Mouse (Mus musculus) Patski (cell line): Measurements from ENCODE around the gene Wdfy2. TPM values are rescaled to one million over a fixed set of nuclear protein-coding genes. Genes with fewer than 3 reads are reported as not detected.
A peak's percentile ranks its signal among the peaks of the same experiment; 100 is the strongest.
"Not testable (repeated sequence)": the region's sequence is repeated elsewhere in the genome, so short reads cannot be mapped to it uniquely, and the experiment has no call there.

Source experiments
- ATAC-seq: fragments of 100-300 bp; one replicate; pipeline ENCODE4 v1.8.0; 2021
- CTCF ChIA-PET: fragments of 350-600 bp; sonication (Branson Sonifier 250); formaldehyde crosslinking; loops from one replicate; lab custom pipeline; 2022; ENCODE audit warnings: inconsistent platforms; lab: Charles Lee
- POLR2A ChIA-PET: fragments of 350-600 bp; sonication (Branson Sonifier 250); formaldehyde crosslinking; loops from one replicate; lab custom pipeline; 2022; ENCODE audit warnings: antibody characterized with exemption, inconsistent platforms; lab: Charles Lee
- DNase-seq: peaks from one replicate; pipeline ENCODE4 v3.0.0-alpha.2; 2011; ENCODE audit warnings: low read depth, low spot score
- H3K27me3 ChIP-seq: fragments of 371-371 bp; one replicate; pipeline ENCODE4 v1.5.1; 2021
- CTCF ChIP-seq: fragments of 100-300 bp; IDR thresholded peaks from one replicate; pipeline ENCODE4 v1.5.1; 2021
- in situ Hi-C: fragments of 300-500 bp; cut with MboI; formaldehyde crosslinking; loops from 3 replicates; pipeline ENCODE4 v1.11.1; 2018; ENCODE audit warnings: low pct_unique_long_range_greater_than_20kb, mixed read lengths
- polyA plus RNA-seq: library from polyadenylated mRNA; unstranded; gene quantifications from one replicate; pipeline ENCODE4 v1.2.3, GENCODE M21; 2021

The Wdfy2 gene
- polyA plus RNA-seq, 1 experiment from 2014 or later, result 9.4 TPM

DNA sequence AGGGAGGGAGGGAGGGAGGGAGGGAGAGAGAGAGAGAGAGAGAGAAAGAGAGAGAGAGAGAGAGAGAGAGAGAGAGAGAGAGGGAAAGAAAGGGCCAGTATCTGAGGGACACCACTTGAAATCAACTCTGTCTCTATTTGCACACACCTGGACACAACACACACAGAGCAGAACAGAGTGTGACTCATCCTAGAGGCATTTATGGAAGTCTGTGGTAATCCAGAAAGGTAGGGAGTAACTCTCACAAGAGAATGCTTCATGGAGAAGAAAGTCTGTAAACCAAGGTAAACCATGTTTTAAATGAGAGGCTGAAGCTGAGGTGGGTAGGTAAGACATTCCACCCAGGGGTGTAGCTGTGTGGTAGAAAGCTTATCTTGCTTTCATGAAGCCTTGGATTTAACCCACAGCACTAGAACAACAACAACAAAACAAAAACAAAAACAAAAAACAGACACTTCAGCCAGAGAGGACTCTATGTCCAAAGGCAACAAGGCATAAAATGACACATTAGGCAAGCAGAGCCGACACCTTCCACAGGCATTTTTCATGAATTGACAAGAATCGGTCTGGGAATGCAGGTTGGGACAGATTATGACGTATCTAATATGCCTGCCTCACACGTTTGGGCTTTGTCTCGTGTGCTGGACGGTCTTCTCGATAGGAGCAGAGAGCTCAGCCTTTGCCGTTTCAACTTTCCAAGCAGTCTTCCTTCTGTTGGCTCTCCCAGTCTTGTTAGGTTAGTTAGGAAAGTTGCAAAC, 11.7 kb upstream of the Wdfy2 start:
- H3K27me3 ChIP-seq, result no peaks in the 10 kb centered on the region
- in situ Hi-C loops, result no loop called here
- ChIA-PET POLR2A (no interaction called here), CTCF (no interaction called here)
- TF ChIP-seq CTCF, result no peak
- ATAC-seq (no peak), DNase-seq (no peak)

DNA sequence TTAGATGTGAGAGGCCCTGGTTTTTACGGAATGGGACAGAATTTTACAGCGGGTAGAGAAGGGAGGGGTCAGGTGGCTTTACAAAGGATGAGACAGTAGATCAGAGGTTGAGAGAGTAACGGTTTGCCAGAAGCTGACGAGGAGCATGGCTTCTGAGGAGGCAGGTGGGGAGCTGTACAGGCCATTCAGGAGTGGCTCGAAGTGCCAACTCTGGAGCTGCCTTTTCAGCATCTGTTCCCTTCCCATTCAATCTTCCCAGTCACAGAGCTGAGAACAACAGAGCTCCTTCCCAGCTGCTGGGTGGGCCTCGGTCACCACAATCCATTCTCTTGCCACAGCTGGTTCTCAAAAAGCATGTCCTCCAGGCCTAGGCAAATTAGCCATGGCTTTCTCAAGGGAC, 8.2 kb upstream of the Wdfy2 start:
- CTCF ChIA-PET, result no interaction called here
- no peak for ATAC-seq
- in situ Hi-C loops, result no loop called here
- TF ChIP-seq CTCF, result no peak
- POLR2A ChIA-PET, result no interaction called here
- H3K27me3 ChIP-seq, result no peaks in the 10 kb centered on the region
- no peak for DNase-seq

DNA sequence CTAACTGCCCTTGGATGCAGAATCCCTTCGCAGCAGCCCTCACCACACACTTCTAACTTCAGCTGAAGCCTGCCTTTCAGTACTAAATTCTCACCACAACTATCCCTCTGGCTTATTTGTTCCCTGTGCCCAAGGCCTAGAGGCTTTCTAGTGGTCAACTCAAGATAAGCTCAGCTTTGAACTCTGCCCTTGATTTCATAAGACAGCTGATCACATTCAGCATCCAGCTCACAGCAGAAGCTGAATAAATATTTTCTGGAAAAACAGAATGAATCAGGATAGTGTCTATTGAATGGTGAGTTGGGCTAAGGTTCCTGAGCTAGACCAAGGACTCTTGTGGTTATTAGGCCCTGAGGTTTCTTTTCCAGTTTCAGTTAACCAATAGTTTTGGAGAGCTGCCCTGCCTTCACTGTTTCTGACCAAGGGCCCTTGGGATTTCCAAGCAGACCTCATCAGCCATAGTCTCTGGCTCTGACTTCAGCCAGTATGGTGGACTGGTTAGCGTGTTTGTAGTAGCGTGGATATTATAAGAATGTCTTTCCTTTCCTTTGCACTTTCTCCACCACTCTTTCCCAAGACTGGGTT, 5.7 kb upstream of the Wdfy2 start:
- no peaks in the 10 kb centered on the region for H3K27me3 ChIP-seq
- CTCF ChIA-PET, result no interaction called here
- in situ Hi-C loops, result loop anchor here (5.0 kb wide), 1 partner anchor 69 kb away; the partner anchor contains the start of gene Ints6
- TF ChIP-seq CTCF, result no peak
- DNase-seq, result no peak
- POLR2A ChIA-PET, result no interaction called here
- no peak for ATAC-seq

DNA sequence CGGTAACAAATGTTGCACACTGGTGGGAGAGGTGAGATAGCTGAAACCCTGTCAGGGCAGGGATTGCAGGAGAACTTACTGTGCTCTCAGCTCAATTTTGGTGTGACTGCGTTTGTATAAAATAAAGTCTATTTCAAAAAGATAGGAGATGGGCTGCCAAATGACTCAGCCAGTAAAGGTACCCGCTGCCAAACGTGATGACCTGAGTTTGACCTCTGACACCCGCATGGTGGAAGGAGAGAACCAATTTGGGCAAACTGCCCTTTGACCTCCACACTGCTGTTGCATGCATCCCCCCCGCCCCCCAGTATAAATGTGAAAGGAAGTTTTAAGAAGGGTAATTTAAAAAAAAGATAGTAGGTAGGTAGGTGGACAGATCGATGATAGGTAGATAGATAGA, 4.4 kb upstream of the Wdfy2 start:
- in situ Hi-C loops, result loop anchor here (5.0 kb wide), 1 partner anchor 71 kb away; the partner anchor contains the start of gene Ints6
- no peaks in the 10 kb centered on the region for H3K27me3 ChIP-seq
- POLR2A ChIA-PET, result interaction anchor here (1.0 kb wide), 1 partner anchor 13 kb away, joined by 4 read pairs; no protein-coding TSS in a partner anchor
- no peak for TF ChIP-seq CTCF
- no peak for DNase-seq
- ATAC-seq, result no peak
- CTCF ChIA-PET, result no interaction called here

DNA sequence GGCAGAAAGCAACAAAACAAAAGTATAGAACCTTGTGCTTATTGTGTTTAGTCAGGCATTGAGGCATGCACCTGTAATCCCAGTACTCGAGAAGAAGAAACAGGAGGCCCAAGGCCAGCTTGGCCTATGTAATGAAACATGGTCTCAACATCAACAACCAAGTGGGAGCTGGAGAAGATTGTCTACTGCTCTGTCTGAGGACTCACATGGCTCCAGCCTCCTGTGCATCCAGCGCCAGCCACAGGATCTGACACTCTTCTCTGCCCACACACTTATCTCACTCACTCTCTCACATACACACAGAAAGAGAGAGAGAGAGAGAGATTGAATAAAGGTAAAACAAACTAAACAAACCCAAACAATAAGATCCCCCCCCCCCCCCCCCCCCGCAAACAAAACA, 3.9 kb upstream of the Wdfy2 start:
- DNase-seq, result no peak
- CTCF ChIA-PET, result no interaction called here
- TF ChIP-seq CTCF, result no peak
- in situ Hi-C loops, result loop anchor here (5.0 kb wide), 1 partner anchor 71 kb away; the partner anchor contains the start of gene Ints6
- no peak for ATAC-seq
- POLR2A ChIA-PET, result interaction anchor here (0.6 to 1.0 kb wide), 2 partner anchors 13 to 41 kb away, joined by 4 to 5 read pairs; no protein-coding TSS in a partner anchor
- H3K27me3 ChIP-seq, result no peaks in the 10 kb centered on the region

DNA sequence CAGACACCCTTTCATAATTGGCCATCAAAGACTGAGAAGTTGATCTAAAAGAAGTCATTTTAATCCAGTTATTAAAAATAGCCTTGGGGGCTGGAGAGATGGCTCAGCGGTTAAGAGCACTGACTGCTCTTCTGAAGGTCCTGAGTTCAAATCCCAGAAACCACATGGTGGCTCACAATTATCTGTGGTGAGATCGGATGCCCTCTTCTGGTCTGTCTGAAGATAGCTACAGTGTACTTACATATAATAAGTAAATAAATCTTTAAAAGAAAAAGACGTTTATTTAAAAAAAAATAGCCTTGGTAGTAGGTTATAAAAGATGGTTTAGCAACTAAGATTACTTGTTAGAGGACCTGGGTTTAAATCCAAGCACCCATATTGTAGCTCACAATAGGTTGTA, 1.7 kb upstream of the Wdfy2 start:
- H3K27me3 ChIP-seq, POLR2A ChIA-PET, DNase-seq, ATAC-seq: not testable (repeated sequence)
- CTCF ChIA-PET, result interaction anchor here (1.2 kb wide), 1 partner anchor 14 kb away, joined by 3 read pairs; no protein-coding TSS in a partner anchor
- in situ Hi-C loops, result loop anchor here (5.0 kb wide), 1 partner anchor 102 kb away; no protein-coding TSS in a partner anchor

DNA sequence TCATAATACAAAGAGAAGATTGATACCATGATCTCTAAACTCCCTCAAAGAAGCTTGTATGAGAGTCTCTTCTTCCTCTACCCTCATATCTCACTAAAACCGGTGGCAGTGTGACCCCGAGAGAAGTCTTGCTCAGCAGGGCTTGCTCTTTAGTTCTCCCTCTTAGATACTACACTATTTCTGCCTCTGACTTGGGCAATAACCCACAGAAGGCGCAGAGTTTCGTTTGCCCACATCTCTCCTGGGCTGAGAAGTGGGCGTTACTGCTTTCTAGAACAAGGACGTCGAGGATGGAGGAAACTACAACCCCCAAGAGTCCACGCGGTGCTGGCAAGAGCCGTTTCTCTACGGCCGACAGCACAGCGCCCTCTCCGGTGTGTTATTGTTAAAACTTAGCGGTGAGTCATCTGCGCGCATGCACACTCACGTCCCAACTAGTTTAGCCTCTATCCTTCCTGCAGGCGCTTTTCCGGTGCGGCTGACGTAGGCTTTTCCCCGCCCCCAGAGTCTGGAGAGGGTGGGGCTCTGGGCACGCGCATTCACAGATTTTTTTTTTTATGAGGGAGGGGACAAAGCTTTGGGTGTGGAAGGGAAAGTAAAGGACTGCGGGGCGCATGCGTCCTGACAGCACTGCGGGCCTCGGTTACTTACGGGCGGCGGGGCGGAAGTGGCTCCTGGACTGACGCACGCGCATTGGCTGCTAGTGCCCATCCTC, 395 bp upstream of the Wdfy2 start:
- in situ Hi-C loops, result loop anchor here (5.0 kb wide), 1 partner anchor 100 kb away; no protein-coding TSS in a partner anchor
- POLR2A ChIA-PET, result interaction anchor here (1.0 kb wide), 1 partner anchor 9 kb away, joined by 4 read pairs; no protein-coding TSS in a partner anchor
- ATAC-seq (peak; percentile 92), DNase-seq (peak; percentile 98)
- CTCF ChIA-PET, result interaction anchor here (0.6 kb wide), 1 partner anchor 27 kb away, joined by 3 read pairs; no protein-coding TSS in a partner anchor
- no peak for TF ChIP-seq CTCF
- no peaks in the 10 kb centered on the region for H3K27me3 ChIP-seq

DNA sequence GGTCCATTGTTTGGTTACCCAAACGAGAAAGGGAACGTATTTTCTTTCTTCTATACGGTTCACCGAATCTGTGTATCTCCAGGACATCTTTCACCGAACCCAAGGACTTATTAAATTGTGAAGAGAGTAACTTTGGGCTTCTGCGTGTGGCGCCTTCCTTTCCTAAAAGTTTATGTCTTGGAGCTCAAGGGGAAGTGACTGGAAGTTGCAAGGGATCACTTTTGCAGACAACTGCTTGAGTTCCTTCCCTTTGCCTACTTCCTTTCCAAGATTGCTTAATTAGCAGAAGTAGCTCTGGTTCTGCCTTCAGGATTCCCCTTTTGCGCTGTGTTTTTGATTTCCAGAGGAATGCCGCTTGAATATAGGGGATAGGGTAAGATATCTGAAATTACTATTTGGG, 858 bp downstream of the Wdfy2 start:
- no peaks in the 10 kb centered on the region for H3K27me3 ChIP-seq
- POLR2A ChIA-PET, result no interaction called here
- CTCF ChIA-PET, result no interaction called here
- DNase-seq, result no peak
- no peak for TF ChIP-seq CTCF
- in situ Hi-C loops, result loop anchor here (5.0 kb wide), 1 partner anchor 99 kb away; no protein-coding TSS in a partner anchor
- no peak for ATAC-seq

DNA sequence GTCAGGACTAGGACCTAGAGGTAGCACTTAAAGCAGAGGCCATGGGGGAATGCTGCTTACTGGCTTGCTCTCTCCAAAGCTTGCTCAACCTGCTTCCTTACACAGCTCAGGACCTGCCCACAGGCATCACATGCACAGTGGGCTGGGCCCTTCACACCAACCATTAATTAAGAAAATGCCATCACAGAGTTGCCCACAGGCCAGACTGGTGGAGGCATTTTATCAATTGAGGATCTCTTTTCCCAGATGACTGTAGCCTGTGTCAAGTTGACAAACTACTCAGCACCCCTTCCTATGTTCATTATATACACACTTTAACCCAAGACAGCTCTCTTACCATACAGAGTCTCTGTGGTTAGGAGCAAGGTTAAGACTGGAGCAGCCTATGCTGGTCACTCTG, 4.2 kb downstream of the Wdfy2 start:
- no peak for TF ChIP-seq CTCF
- no peaks in the 10 kb centered on the region for H3K27me3 ChIP-seq
- no peak for DNase-seq
- ChIA-PET CTCF (no interaction called here), POLR2A (no interaction called here)
- in situ Hi-C loops, result no loop called here
- no peak for ATAC-seq

DNA sequence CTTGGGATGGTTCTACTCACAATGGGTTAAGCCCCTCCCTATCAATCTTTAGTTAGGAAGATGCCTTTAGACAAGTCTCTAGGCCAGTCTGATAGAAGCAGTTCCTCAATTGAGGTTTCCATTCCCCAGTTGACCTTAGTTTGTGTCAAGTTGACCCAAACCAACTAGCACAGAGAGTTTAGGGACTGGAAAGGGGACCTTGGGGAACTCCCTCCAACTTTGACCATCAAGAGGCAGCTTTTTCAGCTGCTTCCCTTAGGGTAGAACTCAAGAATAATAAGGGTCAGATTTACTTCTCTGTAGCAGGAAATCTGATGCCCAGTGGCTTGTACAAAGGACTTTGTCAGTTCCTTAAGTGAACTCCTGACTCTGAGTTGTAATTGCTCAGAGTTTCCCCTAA, 5.0 kb downstream of the Wdfy2 start:
- no peaks in the 10 kb centered on the region for H3K27me3 ChIP-seq
- DNase-seq (no peak), ATAC-seq (no peak)
- in situ Hi-C loops, result no loop called here
- no peak for TF ChIP-seq CTCF
- CTCF ChIA-PET, result no interaction called here
- POLR2A ChIA-PET, result interaction anchor here (0.7 kb wide), 1 partner anchor 10 kb away, joined by 3 read pairs; no protein-coding TSS in a partner anchor
